Mouse (Mus musculus) MEL (cell line): Measurements from ENCODE around the gene Tead2.

ENCODE experiments used
- CHD2 ChIP-seq: IDR thresholded peaks from 2 replicates; pipeline ENCODE4 v1.6.1; 2011; ENCODE audit warnings: low read length, improper control_type of control experiment
- POLR2A ChIP-seq, 2 experiments: IDR thresholded peaks; 2 replicates each; pipeline ENCODE4 v1.6.1; 2011 to 2012; ENCODE audit warnings: low read length in 2 of 2, mild to moderate bottlenecking in 2 of 2, control low read depth in 1 of 2, improper control_type of control experiment in 1 of 2, low read depth in 1 of 2, moderate library complexity in 1 of 2; ENCODE audit not compliant: control insufficient read depth in 1 of 2, insufficient read depth in 1 of 2, poor library complexity in 1 of 2
- USF2 ChIP-seq, 2 experiments: IDR thresholded peaks; 2 replicates each; pipeline ENCODE4 v1.6.1; 2011 to 2012; ENCODE audit warnings: improper control_type of control experiment in 2 of 2, low read length in 2 of 2, borderline replicate concordance in 1 of 2, inconsistent platforms in 1 of 2, low read depth in 1 of 2, mild to moderate bottlenecking in 1 of 2; ENCODE audit not compliant: insufficient read depth in 1 of 2

GRCm38 (mm10) chr7:45169495-45169894, 46.1 kb upstream of the Tead2 start:
- no peak for TF ChIP-seq POLR2A (IDR thresholded peaks at IDR 0.05; ENCODE audit: control insufficient read depth in 1 of 2, insufficient read depth in 1 of 2, low read depth in 1 of 2, low read length in 2 of 2, poor library complexity in 1 of 2)
- no peak for TF ChIP-seq CHD2
- TF ChIP-seq USF2 (IDR thresholded peaks at IDR 0.05; ENCODE audit: borderline replicate concordance in 1 of 2, insufficient read depth in 1 of 2, low read depth in 1 of 2, low read length in 2 of 2), result no peak
